In the genomic region with DNA sequence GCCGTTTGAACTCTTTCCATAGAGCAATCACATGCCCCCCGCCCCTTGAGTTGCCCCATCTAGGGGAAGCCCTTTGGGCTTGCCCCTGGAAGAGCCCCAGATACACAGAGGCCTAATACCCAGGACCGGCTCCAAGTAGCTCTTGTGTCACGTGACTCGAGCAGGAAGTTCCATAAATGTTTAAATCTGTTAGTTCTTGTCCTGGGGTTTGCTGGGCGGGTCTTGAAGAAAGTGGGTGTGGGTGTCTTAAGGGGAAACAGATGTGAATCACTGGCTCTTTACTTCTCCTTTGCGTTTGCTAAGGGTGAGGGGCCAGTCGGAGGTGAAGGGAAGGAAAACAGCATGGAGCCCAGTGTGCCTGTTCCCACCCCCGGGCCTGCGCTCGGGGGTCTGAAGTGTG, we compare ENCODE assay signal across 9 mouse cellular contexts. TPM values are rescaled to one million over a fixed set of nuclear protein-coding genes. Genes with fewer than 3 reads are reported as not detected.
DNase-seq lines count a peak whose midpoint lies in the region; ATAC-seq lines count a peak whose summit lies in the region.
"Had no signal": no experiment of that assay in that cellular context is flagged by ENCODE, and none has a peak within 500 bp of the region (broad histone marks: within the 10 kb centered on the region; RNA-seq: fewer than 3 reads in every experiment).

No protein-coding gene starts in this region.

- no peak overlapping the region for H3K4me2 ChIP-seq in forebrain, embryonic 15.5 days (replicated peaks)
- H3K4me2 ChIP-seq in hindbrain, embryonic 16.5 days (ENCODE audit: low read length), result peak overlapping the region; percentile 100

- H3K4me3 ChIP-seq in forebrain, embryonic 10.5 days, result no peak overlapping the region
- H3K4me3 ChIP-seq in forebrain, embryonic 15.5 days, result no peak overlapping the region
- no peak overlapping the region for H3K4me3 ChIP-seq in hindbrain, embryonic 16.5 days (ENCODE audit: low read length)
- H3K4me3 ChIP-seq: heart, embryonic 13.5 days had no signal

- intact Hi-C loops in left cerebral cortex, postnatal 10 days (cut with DNase I), result no loop called here

- no peaks in the 10 kb centered on the region for H3K36me3 ChIP-seq in forebrain, embryonic 10.5 days (replicated peaks)
- no peaks in the 10 kb centered on the region for H3K36me3 ChIP-seq in forebrain, embryonic 15.5 days
- H3K36me3 ChIP-seq in hindbrain, embryonic 16.5 days (ENCODE audit: control insufficient read depth, insufficient read depth, low read length), result no peaks in the 10 kb centered on the region
- H3K36me3 ChIP-seq: heart, embryonic 13.5 days had no signal

- no peak overlapping the region for H3K9ac ChIP-seq in forebrain, embryonic 15.5 days (replicated peaks)
- H3K9ac ChIP-seq in hindbrain, embryonic 16.5 days (ENCODE audit: low read depth, low read length), result no peak overlapping the region
- H3K9ac ChIP-seq: heart, embryonic 13.5 days had no signal

- 55% methylated on average over 11 of the region's 11 CpGs for WGBS in forebrain, embryonic 10.5 days
- 78% methylated on average over 11 of the region's 11 CpGs for WGBS in forebrain, embryonic 15.5 days
- 73% methylated on average over 11 of the region's 11 CpGs for whole genome bisulfite sequencing in hindbrain, embryonic 16.5 days

- H3K4me1 ChIP-seq in forebrain, embryonic 10.5 days, result peaks cover 37% of the 10 kb centered on the region
- H3K4me1 ChIP-seq in forebrain, embryonic 15.5 days, result peaks cover 18% of the 10 kb centered on the region
- H3K4me1 ChIP-seq in hindbrain, embryonic 16.5 days (ENCODE audit: control insufficient read depth, insufficient read depth, low read depth, low read length), result peaks cover 9% of the 10 kb centered on the region

- peaks cover 5% of the 10 kb centered on the region; the same call in 1 of the 2 replicates for H3K9me3 ChIP-seq in forebrain, embryonic 10.5 days
- no peaks in the 10 kb centered on the region for H3K9me3 ChIP-seq in forebrain, embryonic 15.5 days
- H3K9me3 ChIP-seq in hindbrain, embryonic 16.5 days (ENCODE audit: control insufficient read depth, low read length), result no peaks in the 10 kb centered on the region
- H3K9me3 ChIP-seq: heart, embryonic 13.5 days had no signal

- DNase-seq in forebrain, embryonic 10.5 days (ENCODE audit: extremely low spot score, low spot score), result peak; percentile 25
- DNase-seq in NIH3T3 (ENCODE audit: low read depth), result peak; percentile 89
- DNase-seq in right cerebral cortex, postnatal 25 days, result no peak
- DNase-seq in natural killer cell, adult 2 months (ENCODE audit: low spot score in 2 of 2), result no peak
- DNase-seq in left cerebral cortex, postnatal 10 days (ENCODE audit: extremely low spot score in 1 of 2, low spot score in 2 of 2), result no peak

- peaks cover 60% of the 10 kb centered on the region for H3K27me3 ChIP-seq in forebrain, embryonic 10.5 days (ENCODE audit: poor library complexity, severe bottlenecking)
- H3K27me3 ChIP-seq in forebrain, embryonic 15.5 days, result peaks cover 29% of the 10 kb centered on the region
- peaks cover 9% of the 10 kb centered on the region for H3K27me3 ChIP-seq in hindbrain, embryonic 16.5 days (replicated peaks; ENCODE audit: control insufficient read depth, insufficient read depth, low read length)

- no peak for ATAC-seq in forebrain, embryonic 15.5 days (replicated peaks)
- no peak for ATAC-seq in hindbrain, embryonic 16.5 days
- peak; percentile 67 for ATAC-seq in megakaryocyte, adult 5-6 weeks (ENCODE audit: poor library complexity, severe bottlenecking)

- H3K27ac ChIP-seq in forebrain, embryonic 10.5 days, result peak overlapping the region; percentile 70
- no peak overlapping the region for H3K27ac ChIP-seq in forebrain, embryonic 15.5 days (replicated peaks)
- H3K27ac ChIP-seq in hindbrain, embryonic 16.5 days (ENCODE audit: low read depth, low read length), result no peak overlapping the region
- H3K27ac ChIP-seq: heart, embryonic 13.5 days had no signal

RNA-seq across cellular contexts. Expression of a gene that starts 2.3 kb away (rescaled TPM):
- polyA plus RNA-seq in forebrain, embryonic 10.5 days (2016; fragmentation: Nextera tagmentation; extraction: Ambion mirVana), result 4.6 and 5.0 TPM in 2 replicates
- 2.2 and 2.4 TPM in 2 replicates for polyA plus RNA-seq in forebrain, embryonic 15.5 days (2015; fragmentation: Nextera tagmentation; extraction: Ambion mirVana)
- 6.7 and 8.8 TPM in 2 replicates for polyA plus RNA-seq in hindbrain, embryonic 16.5 days (2015; fragmentation: Nextera tagmentation; extraction: Ambion mirVana)
- 18.2 and 23.1 TPM in 2 replicates for total RNA-seq in megakaryocyte, adult 5-6 weeks (2015)
- 16.7 and 17.1 TPM in 2 replicates for total RNA-seq in megakaryocyte, adult 5-6 weeks (2017)
- 1 to 10 TPM; 6.6 to 6.7 TPM for total RNA-seq in left cerebral cortex, postnatal 10 days (2021)

RNA-seq across cellular contexts. Expression of a gene that starts 30.1 kb away (rescaled TPM):
- polyA plus RNA-seq in forebrain, embryonic 10.5 days (2016; fragmentation: Nextera tagmentation; extraction: Ambion mirVana), result 13.6 and 15.1 TPM in 2 replicates
- 9.4 and 9.8 TPM in 2 replicates for polyA plus RNA-seq in forebrain, embryonic 15.5 days (2015; fragmentation: Nextera tagmentation; extraction: Ambion mirVana)
- 18.4 and 21.9 TPM in 2 replicates for polyA plus RNA-seq in hindbrain, embryonic 16.5 days (2015; fragmentation: Nextera tagmentation; extraction: Ambion mirVana)
- total RNA-seq in megakaryocyte, adult 5-6 weeks (2015), result 10.0 and 10.2 TPM in 2 replicates
- total RNA-seq in megakaryocyte, adult 5-6 weeks (2017), result 1.0 and 3.9 TPM in 2 replicates
- 10 to 100 TPM; 15.7 to 16.8 TPM for total RNA-seq in left cerebral cortex, postnatal 10 days (2021)

RNA-seq across cellular contexts. Expression of a gene that starts 30.2 kb away (rescaled TPM):
- 16.2 and 17.2 TPM in 2 replicates for polyA plus RNA-seq in forebrain, embryonic 10.5 days (2016; fragmentation: Nextera tagmentation; extraction: Ambion mirVana)
- 33.1 and 33.9 TPM in 2 replicates for polyA plus RNA-seq in forebrain, embryonic 15.5 days (2015; fragmentation: Nextera tagmentation; extraction: Ambion mirVana)
- polyA plus RNA-seq in hindbrain, embryonic 16.5 days (2015; fragmentation: Nextera tagmentation; extraction: Ambion mirVana), result 41.6 and 42.3 TPM in 2 replicates
- total RNA-seq in megakaryocyte, adult 5-6 weeks (2015), result 7.4 and 10.8 TPM in 2 replicates
- 8.6 and 15.7 TPM in 2 replicates for total RNA-seq in megakaryocyte, adult 5-6 weeks (2017)
- total RNA-seq in left cerebral cortex, postnatal 10 days (2021), result 10 to 100 TPM; 74.3 to 75.1 TPM

Comparison
In these comparisons a context has a peak if more than half of its experiments do, and no peak if none do; other contexts are left out.
1. DNase-seq: peak in forebrain, embryonic 10.5 days (single experiment) and NIH3T3 (single experiment); none in right cerebral cortex, postnatal 25 days (single experiment), natural killer cell, adult 2 months (0 of 2) and left cerebral cortex, postnatal 10 days (0 of 2).